Mouse (Mus musculus) R1 (cell line): Measurements from ENCODE around the gene Rasgrf2.
A peak's percentile ranks its signal among the peaks of the same experiment; 100 is the strongest.

Experiments used
- DNase-seq: peaks from one replicate; pipeline ENCODE4 v3.0.0-alpha.2; 2018; ENCODE audit warnings: low read depth, low spot score

The Rasgrf2 gene

GRCm38 (mm10) chr13:92041584-92042563, 89.6 kb downstream of the Rasgrf2 start:
- DNase-seq, result peak; percentile 32

GRCm38 (mm10) chr13:92030364-92031057, 100.9 kb downstream of the Rasgrf2 start:
- DNase-seq, result no peak

DNA sequence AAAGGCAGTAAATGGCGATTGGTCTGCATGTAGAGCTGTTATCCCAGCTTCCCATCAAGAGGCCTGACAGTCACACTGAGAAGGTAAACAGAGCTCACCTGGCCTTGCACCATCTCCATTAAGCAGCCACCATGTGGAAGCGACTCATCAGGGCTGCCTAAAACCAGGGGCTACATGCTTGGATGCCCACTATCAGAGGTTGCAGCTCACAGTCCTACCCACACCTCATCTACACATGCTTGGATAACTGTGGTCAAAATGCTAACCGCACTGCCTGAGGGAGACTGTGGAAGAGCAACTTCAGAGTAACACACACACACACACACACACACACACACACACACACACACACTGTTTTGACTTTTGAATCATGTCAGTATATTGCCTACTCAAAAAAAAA, 101.8 kb downstream of the Rasgrf2 start:
- no peak for DNase-seq

- DNase-seq, result no peak
Observed at GRCm38 (mm10) chr13:92027951-92028350, 103.5 kb downstream of the Rasgrf2 start.

- DNase-seq, result no peak
Observed at GRCm38 (mm10) chr13:92026651-92027050, 104.8 kb downstream of the Rasgrf2 start.

DNA sequence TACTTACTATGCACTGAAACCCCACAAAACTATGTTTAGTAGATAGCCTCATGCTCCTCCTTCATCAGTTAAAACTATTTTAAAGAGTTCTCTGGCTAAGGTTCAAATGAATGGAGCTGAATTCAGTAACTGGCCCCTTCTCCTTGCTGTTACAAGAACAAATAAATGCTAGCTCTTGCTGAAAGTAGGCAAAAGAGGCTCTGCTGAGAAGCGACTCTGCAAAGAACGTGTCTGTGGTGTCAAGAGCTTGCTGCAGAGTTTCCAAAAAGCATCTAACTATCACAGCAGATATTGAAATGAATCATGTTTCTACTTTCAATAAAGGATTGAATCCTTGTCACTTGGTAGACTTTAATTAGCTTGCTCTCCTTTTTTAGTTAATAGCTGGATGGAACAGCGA, 106.3 kb downstream of the Rasgrf2 start:
- DNase-seq, result no peak

GRCm38 (mm10) chr13:92022202-92022601, 109.3 kb downstream of the Rasgrf2 start:
- no peak for DNase-seq

- no peak for DNase-seq
Observed at GRCm38 (mm10) chr13:91996929-91997328, 134.5 kb downstream of the Rasgrf2 start.

DNA sequence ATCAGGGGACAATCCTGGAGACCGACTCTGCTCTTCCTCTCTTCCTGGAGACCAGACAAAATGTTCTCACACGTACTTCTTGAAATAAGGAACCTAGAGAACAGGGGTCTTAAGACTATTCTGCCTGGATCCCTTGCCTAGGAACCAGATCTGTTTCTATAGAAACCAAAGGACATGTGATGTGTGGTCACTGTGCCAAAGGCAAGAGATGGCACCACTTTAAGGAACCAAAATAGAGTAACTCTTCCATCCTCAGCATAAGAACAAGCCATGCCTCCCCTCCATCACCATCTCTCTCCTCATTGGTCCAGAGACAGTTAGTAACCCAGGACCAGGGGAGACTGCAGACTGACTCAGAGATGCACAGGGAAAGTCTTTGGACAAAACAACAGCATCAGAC, 140.0 kb downstream of the Rasgrf2 start:
- DNase-seq, result no peak

DNA sequence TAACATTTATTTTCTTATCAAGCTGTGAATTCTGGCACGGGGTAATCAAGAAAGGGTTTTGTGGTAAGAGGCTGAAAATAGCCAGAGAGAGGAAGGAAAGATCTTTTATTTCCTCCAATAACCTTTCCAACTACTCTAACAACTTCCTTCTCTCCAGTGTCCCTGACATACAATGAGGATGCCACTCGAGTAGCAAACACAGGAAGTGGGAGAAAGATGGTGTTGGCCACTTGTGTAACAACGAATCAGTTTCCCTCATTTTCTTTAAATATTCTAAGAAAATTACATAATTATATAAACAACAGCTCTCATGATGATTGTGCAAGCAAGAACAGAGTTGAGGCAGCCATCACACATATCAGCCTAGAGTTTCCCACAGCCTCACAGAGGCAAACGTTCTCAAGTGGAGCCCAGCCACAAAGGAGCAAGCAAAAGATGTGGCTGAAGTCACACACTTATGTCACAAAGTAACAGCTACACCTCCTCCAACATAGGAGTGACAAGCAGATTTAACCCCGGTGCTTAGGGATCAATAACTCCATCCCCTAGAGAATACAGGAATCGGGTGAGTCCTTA, 140.7 kb downstream of the Rasgrf2 start:
- no peak for DNase-seq

- no peak for DNase-seq
Observed at GRCm38 (mm10) chr13:91988378-91988777, 143.1 kb downstream of the Rasgrf2 start.

DNA sequence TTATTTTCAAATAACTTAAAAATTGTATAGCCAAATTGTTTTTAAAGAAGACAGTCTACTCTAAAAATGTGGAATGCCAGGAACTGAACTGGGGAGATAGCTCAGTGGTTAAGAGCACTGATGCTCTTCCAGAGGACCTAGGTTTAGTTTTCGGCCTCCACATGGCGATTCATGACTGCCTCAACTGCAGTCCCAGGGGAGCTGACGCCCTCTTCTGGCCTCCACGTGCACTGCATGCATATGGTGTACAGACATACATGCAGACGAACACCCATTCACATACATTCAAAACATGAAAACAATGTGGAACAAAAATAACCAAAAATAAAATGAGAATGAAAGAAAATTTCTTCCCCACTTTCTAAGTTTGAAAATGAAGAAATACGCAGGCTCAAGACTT, 144.5 kb downstream of the Rasgrf2 start:
- DNase-seq, result peak; percentile 55

GRCm38 (mm10) chr13:91985915-91986589, 145.4 kb downstream of the Rasgrf2 start:
- DNase-seq, result peak; percentile 6

DNA sequence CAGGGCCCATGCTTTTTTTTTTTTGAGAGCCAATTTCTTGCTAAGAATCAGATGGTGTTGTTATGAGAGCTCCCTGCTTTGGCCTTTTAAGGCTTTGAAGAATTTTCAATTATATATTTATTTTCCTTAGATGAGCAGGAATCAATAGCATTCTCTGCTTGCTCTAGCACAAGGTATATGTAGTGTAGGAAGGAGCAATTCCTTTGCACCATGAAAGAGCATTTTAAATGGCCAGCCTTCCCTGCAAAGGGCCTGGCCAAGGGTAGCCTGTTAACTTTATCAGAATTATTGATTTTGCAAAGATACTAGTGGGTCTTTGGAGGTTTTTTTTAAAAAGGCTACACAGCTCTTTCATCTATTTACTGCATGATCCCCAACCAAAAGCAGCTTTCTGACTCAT, 146.4 kb downstream of the Rasgrf2 start:
- DNase-seq, result no peak

GRCm38 (mm10) chr13:91982080-91982479, 149.4 kb downstream of the Rasgrf2 start:
- DNase-seq, result no peak

DNA sequence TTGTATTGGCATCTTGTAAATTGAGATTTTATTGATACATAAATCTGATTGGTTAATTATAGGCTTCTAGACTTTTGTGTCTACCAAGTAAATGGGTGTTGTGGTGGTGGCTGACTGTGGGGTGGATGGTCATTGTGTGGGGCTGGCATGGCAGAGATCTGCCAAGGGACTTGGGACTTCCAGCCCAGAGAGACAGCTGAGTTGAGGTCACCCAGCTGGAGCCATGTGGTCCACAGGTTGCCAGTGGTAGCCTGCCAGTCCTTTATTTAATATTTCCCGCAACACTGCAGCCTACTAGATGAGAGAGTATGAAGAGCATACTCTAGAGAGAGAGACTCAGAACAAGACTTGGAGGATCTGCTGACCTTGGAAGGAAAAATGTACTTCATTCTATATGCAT, 150.0 kb downstream of the Rasgrf2 start:
- no peak for DNase-seq

DNA sequence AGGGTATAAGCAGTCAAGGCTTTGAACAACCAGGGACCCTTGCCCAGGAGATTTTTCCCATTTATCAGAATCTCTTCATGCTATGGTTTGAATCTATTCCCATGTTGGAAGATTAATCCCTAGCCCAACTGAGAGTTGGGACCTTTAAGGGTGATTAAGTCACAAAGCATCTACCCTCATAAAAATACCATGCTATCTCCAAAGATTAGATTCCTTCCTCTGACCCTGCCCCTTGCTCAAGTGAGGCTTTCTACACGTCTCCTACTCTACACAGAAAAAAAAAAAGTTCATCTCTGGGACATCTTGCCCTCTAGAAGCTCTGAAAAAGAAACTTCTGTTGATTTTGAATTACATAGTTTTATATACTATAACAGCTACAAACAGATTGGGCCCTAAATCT, 154.5 kb downstream of the Rasgrf2 start:
- DNase-seq, result no peak

GRCm38 (mm10) chr13:91976541-91976940, 154.9 kb downstream of the Rasgrf2 start:
- DNase-seq, result no peak

DNA sequence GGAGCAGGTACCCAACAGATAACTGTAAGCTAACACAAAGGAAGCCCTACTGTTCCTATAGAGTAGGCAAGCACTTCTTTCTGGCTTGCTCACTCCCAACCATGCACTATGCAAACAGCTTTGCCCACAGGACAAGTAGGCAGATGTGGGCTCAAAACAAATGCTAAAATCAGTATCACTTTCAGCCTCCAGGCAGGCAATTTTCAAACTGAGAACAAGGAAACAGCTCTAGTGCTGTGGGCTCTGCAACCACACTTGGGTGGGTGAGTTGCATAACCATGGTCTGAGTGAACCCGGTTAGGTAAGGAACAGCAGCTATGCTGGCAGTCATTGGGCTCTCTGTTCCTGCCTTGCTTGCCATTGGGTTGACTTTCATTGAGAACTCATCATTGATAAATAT, 157.3 kb downstream of the Rasgrf2 start:
- no peak for DNase-seq

- DNase-seq, result no peak
Observed at GRCm38 (mm10) chr13:91971246-91971645, 160.2 kb downstream of the Rasgrf2 start.

DNA sequence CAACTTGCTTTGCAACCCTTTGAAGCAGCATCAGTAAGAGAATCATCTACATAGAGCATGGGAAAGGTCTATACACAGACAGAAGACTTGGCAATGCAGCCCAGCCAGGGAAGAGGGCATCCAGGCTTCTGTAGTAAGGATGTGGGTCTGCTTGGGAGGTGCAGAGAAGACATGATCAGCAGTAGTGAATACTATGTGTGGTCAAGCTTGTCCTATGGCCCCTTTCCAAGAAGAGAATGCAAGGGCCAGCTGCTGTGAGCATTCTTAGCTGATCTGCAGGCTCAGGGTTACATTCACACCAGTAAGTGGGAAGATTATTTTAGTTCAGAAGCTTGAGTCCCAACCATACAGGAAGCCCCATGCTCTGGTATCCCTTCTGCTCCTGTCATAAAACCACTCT, 175.0 kb downstream of the Rasgrf2 start:
- DNase-seq, result no peak

- no peak for DNase-seq
Observed at GRCm38 (mm10) chr13:91955646-91956045, 175.8 kb downstream of the Rasgrf2 start.
